Mouse (Mus musculus) stomach, embryonic 15.5 days (tissue): ENCODE results near the gene Diaph3. TPM values are rescaled to one million over a fixed set of nuclear protein-coding genes. Genes with fewer than 3 reads are reported as not detected.

ENCODE experiments used
- ATAC-seq: fragments of 200-750 bp; cut with Nextera tagmentation; 2 replicates; pipeline ENCODE4 v1.8.0; 2017; ENCODE audit warnings: low read depth, moderate number of reproducible peaks, moderate TSS enrichment; ENCODE audit not compliant: insufficient read depth, low FRiP score
- H3K27ac ChIP-seq: fragments of 300-500 bp; sonication (generic); 2 replicates; pipeline ENCODE4 v1.5.1; 2015; ENCODE audit warnings: mild to moderate bottlenecking, inconsistent platforms
- H3K27me3 ChIP-seq: fragments of 300-500 bp; sonication (generic); replicated peaks from 2 replicates; pipeline ENCODE4 v1.6.1; 2015; ENCODE audit warnings: inconsistent platforms
- H3K36me3 ChIP-seq: fragments of 300-500 bp; sonication (generic); 2 replicates; pipeline ENCODE4 v1.6.1; 2015; ENCODE audit warnings: inconsistent platforms
- H3K4me1 ChIP-seq: fragments of 300-500 bp; sonication (generic); 2 replicates; pipeline ENCODE4 v1.6.1; 2015; ENCODE audit warnings: inconsistent platforms
- H3K4me2 ChIP-seq: fragments of 300-500 bp; sonication (generic); 2 replicates; pipeline ENCODE4 v1.6.1; 2015; ENCODE audit warnings: mild to moderate bottlenecking, inconsistent platforms
- H3K4me3 ChIP-seq: fragments of 300-500 bp; sonication (generic); replicated peaks from 2 replicates; pipeline ENCODE4 v1.5.1; 2015; ENCODE audit warnings: inconsistent platforms
- H3K9ac ChIP-seq: fragments of 300-500 bp; sonication (generic); 2 replicates; pipeline ENCODE4 v1.6.1; 2015; ENCODE audit warnings: inconsistent platforms
- H3K9me3 ChIP-seq: fragments of 300-500 bp; sonication (generic); 2 replicates; pipeline ENCODE4 v1.6.1; 2016; ENCODE audit warnings: inconsistent platforms
- whole genome bisulfite sequencing: fragments of 180-500 bp; shearing (Covaris S2); methylation state at CpG from one replicate; pipeline ENCODE4 v1.1.7; 2015; 5-methylcytosine and 5-hydroxymethylcytosine counted together
- polyA plus RNA-seq: library from polyadenylated mRNA; unstranded; fragments of >200 nt; fragmentation: Nextera tagmentation; extraction: Ambion mirVana; gene quantifications from 2 replicates; pipeline ENCODE4 v1.2.1, GENCODE M21; 2015

Diaph3 gene
- polyA plus RNA-seq, 1 experiment from 2014 or later = 10.9 TPM

DNA sequence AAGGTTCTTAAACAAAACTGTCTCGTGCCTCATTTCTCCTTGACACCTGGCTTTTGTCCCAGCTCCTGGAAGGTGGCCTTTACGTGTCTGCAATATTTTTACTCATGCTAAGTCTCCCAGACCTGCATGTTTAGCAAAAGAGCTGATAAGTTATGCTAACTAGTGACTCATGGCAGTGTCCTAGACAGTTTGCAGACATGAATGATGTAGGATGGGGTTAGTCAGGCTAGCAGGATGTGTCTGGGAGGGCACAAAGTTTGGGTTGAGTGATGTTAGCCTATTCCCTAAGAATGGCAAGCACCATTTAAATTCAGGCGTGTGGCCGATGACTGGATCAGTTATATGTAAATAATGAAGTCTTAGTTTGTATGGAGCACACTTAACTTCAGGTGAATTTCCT, 478.2 kb downstream of the Diaph3 start:
- Histone ChIP-seq H3K4me1 (no peaks in the 10 kb centered on the region), H3K4me3 (no peak overlapping the region), H3K9me3 (no peaks in the 10 kb centered on the region), H3K27me3 (no peaks in the 10 kb centered on the region), H3K27ac (no peak overlapping the region), H3K36me3 (no peaks in the 10 kb centered on the region), H3K4me2 (no peak overlapping the region), H3K9ac (no peak overlapping the region)
- ATAC-seq = no peak
- WGBS = 68% methylated on average over 4 of the region's 4 CpGs

GRCm38 (mm10) chr14:86660556-86660955, 480.5 kb downstream of the Diaph3 start:
- no peaks in the 10 kb centered on the region for H3K4me1 ChIP-seq
- H3K9me3 ChIP-seq = no peaks in the 10 kb centered on the region
- WGBS = 91% methylated on average over 3 of the region's 3 CpGs
- H3K9ac ChIP-seq = no peak overlapping the region
- H3K4me2 ChIP-seq = no peak overlapping the region
- H3K4me3 ChIP-seq = no peak overlapping the region
- H3K27me3 ChIP-seq = no peaks in the 10 kb centered on the region
- no peak for ATAC-seq
- no peaks in the 10 kb centered on the region for H3K36me3 ChIP-seq
- H3K27ac ChIP-seq = no peak overlapping the region

- H3K4me3 ChIP-seq = no peak overlapping the region
- H3K4me2 ChIP-seq = no peak overlapping the region
- H3K36me3 ChIP-seq = no peaks in the 10 kb centered on the region
- no peak overlapping the region for H3K9ac ChIP-seq
- 38% methylated on average over 5 of the region's 5 CpGs for WGBS
- no peaks in the 10 kb centered on the region for H3K9me3 ChIP-seq
- no peaks in the 10 kb centered on the region for H3K4me1 ChIP-seq
- H3K27ac ChIP-seq = no peak overlapping the region
- no peak for ATAC-seq
- no peaks in the 10 kb centered on the region for H3K27me3 ChIP-seq
Measured at GRCm38 (mm10) chr14:86656262-86656661, 484.8 kb downstream of the Diaph3 start.

- no peak overlapping the region for H3K4me2 ChIP-seq
- no peak for ATAC-seq
- no peaks in the 10 kb centered on the region for H3K9me3 ChIP-seq
- H3K4me3 ChIP-seq = no peak overlapping the region
- no peak overlapping the region for H3K27ac ChIP-seq
- H3K27me3 ChIP-seq = no peaks in the 10 kb centered on the region
- H3K9ac ChIP-seq = no peak overlapping the region
- H3K4me1 ChIP-seq = no peaks in the 10 kb centered on the region
- H3K36me3 ChIP-seq = no peaks in the 10 kb centered on the region
- WGBS = 80% methylated on average over 7 of the region's 7 CpGs
Measured at GRCm38 (mm10) chr14:86646499-86647120, 494.4 kb downstream of the Diaph3 start.

DNA sequence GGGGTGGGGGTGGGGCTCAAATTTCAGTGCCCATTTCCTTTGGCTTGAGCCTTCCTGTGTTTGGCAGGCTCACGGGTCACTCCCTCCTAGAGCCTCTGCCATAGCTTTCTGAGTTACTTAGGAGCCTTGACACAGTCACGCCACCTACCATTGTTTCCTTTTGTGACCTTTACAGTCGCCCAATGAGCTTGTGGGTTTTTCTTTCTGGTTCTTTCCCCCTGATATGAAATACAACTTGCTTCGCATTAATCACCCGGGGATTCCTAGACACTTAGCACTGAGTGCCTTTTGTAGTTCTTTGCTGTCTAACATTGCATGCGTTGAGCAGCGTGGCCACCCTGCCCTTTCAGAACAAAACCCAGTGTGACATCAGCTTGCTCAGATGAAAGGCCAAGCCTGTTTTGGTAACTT, 498.2 kb downstream of the Diaph3 start:
- WGBS = 83% methylated on average over 7 of the region's 7 CpGs
- H3K4me1 ChIP-seq = no peaks in the 10 kb centered on the region
- no peak overlapping the region for H3K9ac ChIP-seq
- H3K36me3 ChIP-seq = no peaks in the 10 kb centered on the region
- no peaks in the 10 kb centered on the region for H3K9me3 ChIP-seq
- no peak overlapping the region for H3K4me3 ChIP-seq
- ATAC-seq = no peak
- no peak overlapping the region for H3K27ac ChIP-seq
- no peaks in the 10 kb centered on the region for H3K27me3 ChIP-seq
- H3K4me2 ChIP-seq = no peak overlapping the region

DNA sequence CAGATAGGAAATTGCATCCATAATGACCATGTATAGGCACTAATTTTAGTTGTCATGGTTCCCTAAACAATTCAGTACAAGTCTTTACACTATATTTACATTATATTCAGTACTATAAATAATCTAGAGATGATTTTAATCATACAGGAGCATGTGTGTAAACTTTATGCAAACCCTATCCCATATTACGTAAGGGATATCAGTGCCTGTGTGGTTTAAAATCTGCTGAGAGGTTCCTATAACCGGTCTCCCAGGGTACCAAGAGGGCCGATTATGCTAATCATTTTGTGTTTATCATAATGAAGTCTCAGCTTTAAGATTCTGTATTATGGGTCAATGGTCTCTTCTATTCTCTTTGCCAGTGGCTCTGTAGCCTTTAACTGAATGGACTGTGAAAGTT, 499.2 kb downstream of the Diaph3 start:
- no peak overlapping the region for H3K9ac ChIP-seq
- no peak overlapping the region for H3K4me3 ChIP-seq
- no peak overlapping the region for H3K27ac ChIP-seq
- no peak overlapping the region for H3K4me2 ChIP-seq
- H3K4me1 ChIP-seq = no peaks in the 10 kb centered on the region
- H3K9me3 ChIP-seq = no peaks in the 10 kb centered on the region
- H3K27me3 ChIP-seq = no peaks in the 10 kb centered on the region
- no peaks in the 10 kb centered on the region for H3K36me3 ChIP-seq
- ATAC-seq = no peak
- WGBS = 86% methylated on average over 3 of the region's 3 CpGs

DNA sequence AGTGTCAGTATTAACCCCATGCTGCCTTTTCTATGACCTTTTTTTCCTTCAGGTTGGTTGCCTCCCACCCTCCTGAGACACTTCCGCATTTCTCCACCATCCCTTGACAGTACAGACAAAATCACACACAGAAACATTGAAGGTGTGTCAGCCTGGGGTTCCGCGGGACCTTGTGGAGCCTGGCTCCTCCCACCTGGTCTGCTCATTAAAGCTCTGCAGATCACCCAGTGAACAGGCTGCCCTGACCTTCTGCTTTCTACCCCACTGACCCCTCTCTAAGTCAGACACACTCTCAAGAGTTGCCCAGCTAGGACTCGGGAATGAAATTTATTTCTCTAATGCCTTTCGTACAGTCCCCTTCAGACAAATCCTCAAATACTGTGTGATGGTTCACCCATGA, 500.9 kb downstream of the Diaph3 start:
- Histone ChIP-seq H3K4me2 (no peak overlapping the region), H3K27ac (no peak overlapping the region), H3K9ac (no peak overlapping the region), H3K36me3 (no peaks in the 10 kb centered on the region), H3K4me1 (no peaks in the 10 kb centered on the region), H3K4me3 (no peak overlapping the region), H3K9me3 (no peaks in the 10 kb centered on the region), H3K27me3 (no peaks in the 10 kb centered on the region)
- no peak for ATAC-seq
- WGBS = 63% methylated on average over 5 of the region's 5 CpGs

DNA sequence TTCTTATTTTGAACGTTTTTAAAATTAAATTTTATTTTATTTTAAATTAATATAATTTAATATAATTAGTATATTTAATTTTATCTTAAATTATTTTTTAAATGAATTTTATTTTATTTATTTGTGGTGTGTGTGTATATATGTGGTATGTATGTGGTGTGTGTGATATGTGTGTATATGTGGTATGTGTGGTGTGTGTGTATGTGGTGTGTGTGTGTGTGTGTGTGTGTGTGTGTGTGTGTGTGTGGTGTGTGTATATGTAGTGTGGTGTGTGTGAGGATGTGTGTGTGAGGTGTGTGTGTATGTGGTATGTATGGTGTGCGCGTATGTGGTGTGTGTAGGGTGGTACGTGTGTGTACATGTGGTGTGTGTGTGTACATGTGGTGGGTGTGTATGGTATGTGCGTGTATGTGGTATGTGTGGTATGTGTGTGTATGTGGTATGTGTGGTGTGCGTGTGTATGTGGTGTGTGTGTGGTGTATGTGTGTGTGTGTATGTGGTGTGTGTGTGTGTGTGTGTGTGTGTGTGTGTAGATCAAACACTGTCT, 505.4 kb downstream of the Diaph3 start:
- no peak for ATAC-seq
- WGBS = 27% methylated on average over 6 of the region's 6 CpGs
- Histone ChIP-seq H3K4me1 (no peaks in the 10 kb centered on the region), H3K4me3 (no peak overlapping the region), H3K36me3 (no peaks in the 10 kb centered on the region), H3K9ac (no peak overlapping the region), H3K27ac (no peak overlapping the region), H3K27me3 (no peaks in the 10 kb centered on the region), H3K4me2 (no peak overlapping the region), H3K9me3 (no peaks in the 10 kb centered on the region)

DNA sequence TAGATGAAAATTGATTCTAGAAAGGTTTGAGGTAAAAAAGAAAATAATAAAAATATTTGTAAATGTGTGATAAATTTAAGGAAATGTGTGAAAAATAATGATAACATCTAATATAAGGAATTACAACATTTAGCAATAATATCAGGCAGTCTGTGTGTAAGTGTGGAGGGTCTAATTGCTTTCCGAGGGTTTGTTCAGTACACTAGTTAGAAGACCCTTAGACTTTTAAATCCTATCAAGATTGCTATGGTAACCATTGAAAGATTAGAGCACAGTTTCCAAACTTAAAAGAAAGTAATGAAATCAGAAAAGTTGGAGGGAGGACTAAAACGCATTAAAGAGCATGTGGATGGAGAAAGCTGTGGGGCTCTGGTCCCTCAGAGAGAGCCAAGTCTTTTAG, 506.0 kb downstream of the Diaph3 start:
- WGBS = 77% methylated on average over 2 of the region's 2 CpGs
- H3K36me3 ChIP-seq = no peaks in the 10 kb centered on the region

DNA sequence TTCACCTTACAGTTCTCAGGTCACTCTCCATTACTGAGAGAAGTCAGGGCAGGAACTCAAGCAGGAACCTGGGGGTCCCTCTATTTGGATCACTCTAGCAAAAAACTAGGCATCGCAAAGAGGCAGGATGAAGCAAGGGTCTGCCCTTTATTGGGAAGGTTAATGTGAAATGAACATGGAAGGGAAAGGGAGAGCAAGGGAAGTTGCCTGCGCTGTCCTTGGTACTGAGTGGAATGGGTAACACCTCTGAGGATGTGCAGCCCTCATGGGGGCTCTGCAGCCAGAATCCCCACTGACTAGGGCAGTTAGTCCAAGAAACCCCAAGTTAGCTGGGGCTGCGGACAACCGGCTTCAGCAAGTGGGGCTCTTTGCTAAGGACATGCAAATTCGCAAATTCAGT, 507.2 kb downstream of the Diaph3 start:
- WGBS = 65% methylated on average over 5 of the region's 5 CpGs
- Histone ChIP-seq H3K27me3 (no peaks in the 10 kb centered on the region), H3K4me3 (no peak overlapping the region), H3K4me2 (no peak overlapping the region), H3K4me1 (no peaks in the 10 kb centered on the region), H3K9me3 (no peaks in the 10 kb centered on the region), H3K27ac (no peak overlapping the region), H3K9ac (no peak overlapping the region), H3K36me3 (no peaks in the 10 kb centered on the region)
- ATAC-seq = no peak

More for the DNA sequence above, 506.0 kb downstream of the Diaph3 start:
- Histone ChIP-seq H3K9ac (no peak overlapping the region), H3K4me3 (no peak overlapping the region), H3K4me1 (no peaks in the 10 kb centered on the region), H3K4me2 (no peak overlapping the region), H3K9me3 (no peaks in the 10 kb centered on the region), H3K27me3 (no peaks in the 10 kb centered on the region), H3K27ac (no peak overlapping the region)
- ATAC-seq = no peak

GRCm38 (mm10) chr14:86624816-86625425, 516.1 kb downstream of the Diaph3 start:
- no peaks in the 10 kb centered on the region for H3K27me3 ChIP-seq
- no peak overlapping the region for H3K4me2 ChIP-seq
- 82% methylated on average over 5 of the region's 5 CpGs for WGBS
- no peak overlapping the region for H3K27ac ChIP-seq
- no peak for ATAC-seq
- no peaks in the 10 kb centered on the region for H3K4me1 ChIP-seq
- no peaks in the 10 kb centered on the region for H3K9me3 ChIP-seq
- no peak overlapping the region for H3K4me3 ChIP-seq
- no peaks in the 10 kb centered on the region for H3K36me3 ChIP-seq
- no peak overlapping the region for H3K9ac ChIP-seq

GRCm38 (mm10) chr14:86619637-86620036, 521.4 kb downstream of the Diaph3 start:
- H3K9ac ChIP-seq = no peak overlapping the region
- H3K9me3 ChIP-seq = no peaks in the 10 kb centered on the region
- H3K27me3 ChIP-seq = no peaks in the 10 kb centered on the region
- ATAC-seq = no peak
- no peak overlapping the region for H3K27ac ChIP-seq
- H3K4me1 ChIP-seq = no peaks in the 10 kb centered on the region
- H3K4me3 ChIP-seq = no peak overlapping the region
- no peaks in the 10 kb centered on the region for H3K36me3 ChIP-seq
- no peak overlapping the region for H3K4me2 ChIP-seq
- 52% methylated on average over 5 of the region's 5 CpGs for whole genome bisulfite sequencing
